Mouse (Mus musculus) liver, embryonic 13.5 days (tissue): ENCODE results near the gene Hoxb3. TPM values are rescaled to one million over a fixed set of nuclear protein-coding genes. Genes with fewer than 3 reads are reported as not detected.

ENCODE experiments used
- ATAC-seq: fragments of 200-750 bp; cut with Nextera tagmentation; 2 replicates; pipeline ENCODE4 v1.8.0; 2017; ENCODE audit warnings: low read depth, mild to moderate bottlenecking, moderate number of reproducible peaks, moderate library complexity
- DNase-seq: peaks from one replicate; pipeline ENCODE4 v3.0.0; 2022
- H3K27ac ChIP-seq: fragments of 300-500 bp; sonication (generic); 2 replicates; pipeline ENCODE4 v1.5.1; 2015; ENCODE audit warnings: moderate library complexity, mild to moderate bottlenecking, inconsistent platforms
- H3K27me3 ChIP-seq: fragments of 300-500 bp; sonication (generic); 2 replicates; pipeline ENCODE4 v1.6.1; 2015; ENCODE audit warnings: mild to moderate bottlenecking, inconsistent platforms
- H3K36me3 ChIP-seq: fragments of 300-500 bp; sonication (generic); 2 replicates; pipeline ENCODE4 v1.6.1; 2015; ENCODE audit warnings: mild to moderate bottlenecking, inconsistent platforms
- H3K4me1 ChIP-seq: fragments of 300-500 bp; sonication (generic); replicated peaks from 2 replicates; pipeline ENCODE4 v1.6.1; 2015; ENCODE audit warnings: inconsistent platforms
- H3K4me2 ChIP-seq: fragments of 300-500 bp; sonication (generic); 2 replicates; pipeline ENCODE4 v1.6.1; 2015; ENCODE audit warnings: inconsistent platforms, mild to moderate bottlenecking, moderate library complexity
- H3K4me3 ChIP-seq: fragments of 300-500 bp; sonication (generic); replicated peaks from 2 replicates; pipeline ENCODE4 v1.5.1; 2015; ENCODE audit warnings: mild to moderate bottlenecking, inconsistent platforms
- H3K9ac ChIP-seq: fragments of 300-500 bp; sonication (generic); 2 replicates; pipeline ENCODE4 v1.6.1; 2015; ENCODE audit warnings: mild to moderate bottlenecking, inconsistent platforms
- H3K9me3 ChIP-seq: fragments of 300-500 bp; sonication (generic); replicated peaks from 2 replicates; pipeline ENCODE4 v1.6.1; 2016; ENCODE audit warnings: inconsistent platforms
- WGBS: fragments of 180-500 bp; shearing (Covaris S2); methylation state at CpG from one replicate; pipeline ENCODE4 v1.1.7; 2015; ENCODE audit not compliant: insufficient replicate concordance; 5-methylcytosine and 5-hydroxymethylcytosine counted together
- polyA plus RNA-seq: library from polyadenylated mRNA; unstranded; fragments of >200 nt; fragmentation: Nextera tagmentation; extraction: Ambion mirVana; gene quantifications from 2 replicates; pipeline ENCODE4 v1.2.1, GENCODE M21; 2015

Hoxb3 gene
- polyA plus RNA-seq = 0.08 and 0.13 TPM in 2 replicates

DNA sequence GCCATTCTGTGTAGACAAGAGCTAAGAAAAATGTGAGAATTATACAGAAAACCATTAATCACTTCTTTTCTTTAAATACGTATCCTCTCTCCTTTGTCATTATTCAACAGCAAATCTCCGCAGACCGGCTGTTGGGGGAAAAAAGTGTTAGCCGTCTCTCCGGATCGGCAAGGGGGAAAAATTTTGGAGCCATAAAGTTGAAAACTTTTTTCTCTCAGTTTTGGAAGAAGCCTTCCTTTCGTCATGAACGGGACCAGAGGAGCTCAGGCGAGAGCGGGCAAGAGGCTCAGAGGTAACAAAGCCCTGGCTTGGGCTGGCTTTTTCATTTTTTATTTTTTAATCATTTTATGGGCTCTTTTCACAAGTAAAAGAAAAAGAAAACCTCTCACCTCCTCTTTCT, at the start of gene Hoxb3:
Hoxb3 (plus strand) TSS at position 173 of the 400 bp plus-strand sequence.
- H3K4me2 ChIP-seq = no peak within 1 kb of the TSS
- ATAC-seq (no peak), DNase-seq (no peak)

DNA sequence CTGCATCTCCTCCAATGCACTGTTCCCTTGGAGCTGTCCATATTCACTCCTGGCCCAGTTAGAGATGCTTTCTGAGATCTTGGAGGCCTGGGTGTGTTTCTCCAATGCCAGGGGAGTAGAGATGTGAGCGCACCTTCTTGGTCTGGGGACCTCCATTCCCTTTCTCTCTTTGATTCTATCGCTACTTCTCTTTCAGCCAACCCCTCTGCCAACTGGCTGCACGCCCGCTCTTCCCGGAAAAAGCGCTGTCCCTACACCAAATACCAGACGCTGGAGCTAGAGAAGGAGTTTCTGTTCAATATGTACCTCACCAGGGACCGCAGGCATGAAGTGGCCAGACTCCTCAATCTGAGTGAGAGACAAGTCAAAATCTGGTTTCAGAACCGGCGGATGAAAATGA, 48.7 kb upstream of the Hoxb3 start:
- peaks cover 6% of the 10 kb centered on the region; the same call in 1 of the 2 replicates for H3K4me1 ChIP-seq
- no peaks in the 10 kb centered on the region for H3K9me3 ChIP-seq
- no peak overlapping the region for H3K4me3 ChIP-seq
- DNase-seq (no peak), ATAC-seq (no peak)
- H3K27me3 ChIP-seq = peaks cover 100% of the 10 kb centered on the region
- H3K36me3 ChIP-seq = no peaks in the 10 kb centered on the region
- 18% methylated on average over 10 of the region's 10 CpGs for WGBS
- no peak overlapping the region for H3K9ac ChIP-seq
- no peak overlapping the region for H3K27ac ChIP-seq
- no peak overlapping the region for H3K4me2 ChIP-seq

More for the DNA sequence above, at the start of gene Hoxb3:
- no peak within 1 kb of the TSS for H3K4me3 ChIP-seq
- no peak within 1 kb of the TSS for H3K27ac ChIP-seq
- no peaks in the 10 kb centered on the region for H3K36me3 ChIP-seq
- H3K27me3 ChIP-seq = peaks cover 98% of the 10 kb centered on the region
- no peak within 1 kb of the TSS for H3K9ac ChIP-seq
- no peaks in the 10 kb centered on the region for H3K4me1 ChIP-seq
- H3K9me3 ChIP-seq = no peaks in the 10 kb centered on the region
- WGBS = 52% methylated on average over 10 of the region's 10 CpGs

DNA sequence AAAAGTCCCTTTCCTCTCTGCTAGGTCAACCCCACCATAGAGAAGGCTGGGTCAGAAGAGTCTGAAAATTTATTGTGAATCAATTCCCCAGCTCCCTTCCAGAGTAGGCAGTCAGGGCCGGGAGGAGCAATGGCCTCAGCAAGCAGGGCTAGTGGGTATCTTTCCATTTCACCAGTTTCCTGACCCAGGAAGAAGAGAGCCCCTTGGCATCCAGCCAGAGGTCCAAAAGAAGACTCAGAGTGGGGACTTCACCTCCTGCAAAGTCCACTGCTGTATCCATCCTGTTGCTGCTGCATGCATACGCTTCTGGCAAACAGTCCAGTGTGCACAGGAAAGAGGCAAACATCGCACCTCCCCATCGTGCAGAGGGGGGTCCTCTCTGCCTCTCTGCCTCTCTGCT, 47.2 kb upstream of the Hoxb3 start:
- no peak overlapping the region for H3K4me2 ChIP-seq
- DNase-seq = no peak
- ATAC-seq = no peak
- H3K4me1 ChIP-seq = peaks cover 5% of the 10 kb centered on the region; the same call in 1 of the 2 replicates
- H3K9ac ChIP-seq = no peak overlapping the region
- peaks cover 100% of the 10 kb centered on the region for H3K27me3 ChIP-seq
- WGBS = 20% methylated on average over 4 of the region's 4 CpGs
- H3K9me3 ChIP-seq = no peaks in the 10 kb centered on the region
- H3K4me3 ChIP-seq = no peak overlapping the region
- no peak overlapping the region for H3K27ac ChIP-seq
- no peaks in the 10 kb centered on the region for H3K36me3 ChIP-seq

DNA sequence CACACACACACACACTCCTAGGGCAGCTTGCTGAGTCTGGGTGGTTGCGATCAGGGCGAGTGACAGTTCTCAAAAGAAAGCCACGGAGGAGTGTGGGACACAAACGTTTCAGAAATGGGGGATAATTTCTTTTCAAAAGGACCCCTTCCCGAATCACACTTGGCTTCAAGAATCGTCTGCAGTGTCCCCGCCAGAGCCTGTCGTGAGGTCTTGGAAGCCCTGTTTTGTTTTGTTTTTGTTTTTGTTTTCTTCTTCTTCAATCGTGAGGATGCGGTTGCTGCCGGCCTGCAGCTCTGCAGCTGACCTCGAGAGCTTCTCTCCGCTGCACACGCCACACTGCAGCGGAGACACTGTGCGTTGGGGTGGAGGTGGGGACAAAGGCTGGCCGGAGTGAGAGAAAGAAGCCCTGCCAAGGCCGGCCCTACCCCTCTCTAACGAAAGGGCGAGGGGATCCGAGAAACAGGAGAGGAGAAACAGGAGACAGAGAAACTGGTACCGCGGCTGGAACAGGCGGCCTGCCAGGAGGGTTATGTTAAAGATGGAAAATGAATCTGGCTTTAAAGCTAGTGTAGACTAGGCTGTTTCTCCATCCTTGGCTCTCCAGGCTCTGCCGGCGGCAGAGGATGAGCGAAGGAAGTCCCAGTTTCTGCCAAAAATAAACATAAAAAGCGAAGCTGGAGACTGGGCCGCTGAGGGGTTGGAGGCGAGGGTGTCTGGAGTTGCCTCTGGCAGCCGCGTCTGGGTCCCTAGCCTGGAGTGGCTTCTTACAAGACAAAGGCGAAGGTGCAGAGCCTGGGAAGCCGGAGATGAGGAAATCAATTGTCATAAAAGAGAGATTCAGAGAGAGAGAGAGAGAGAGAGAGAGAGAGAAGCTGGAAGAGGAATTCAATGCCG, 45.7 kb upstream of the Hoxb3 start:
- ATAC-seq (no peak), DNase-seq (no peak)
- no peak overlapping the region for H3K4me2 ChIP-seq
- peaks cover 100% of the 10 kb centered on the region for H3K27me3 ChIP-seq
- no peaks in the 10 kb centered on the region for H3K36me3 ChIP-seq
- no peak overlapping the region for H3K9ac ChIP-seq
- no peaks in the 10 kb centered on the region for H3K4me1 ChIP-seq
- 2% methylated on average over 35 of the region's 35 CpGs for WGBS
- H3K4me3 ChIP-seq = no peak overlapping the region
- no peaks in the 10 kb centered on the region for H3K9me3 ChIP-seq
- no peak overlapping the region for H3K27ac ChIP-seq

DNA sequence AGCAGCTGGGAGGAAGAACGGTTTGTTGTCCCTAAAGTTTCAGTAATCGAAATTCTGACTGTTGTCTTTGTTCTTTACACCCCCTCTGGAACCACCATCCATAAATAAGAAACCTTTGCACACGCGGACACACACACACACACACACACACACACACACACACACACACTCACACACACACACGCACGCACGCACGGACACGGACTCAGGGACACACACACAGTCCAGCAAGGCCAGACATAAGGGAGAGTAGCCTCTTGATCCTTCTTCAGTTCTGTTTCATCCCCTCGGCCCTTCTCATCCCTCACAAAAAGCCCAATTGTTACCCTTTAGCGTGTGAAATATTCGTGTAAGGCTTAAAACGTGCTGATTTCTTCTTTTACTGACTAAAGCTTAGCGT, 44.8 kb upstream of the Hoxb3 start:
- ATAC-seq (no peak), DNase-seq (no peak)
- no peaks in the 10 kb centered on the region for H3K4me1 ChIP-seq
- no peak overlapping the region for H3K4me3 ChIP-seq
- no peak overlapping the region for H3K27ac ChIP-seq
- no peaks in the 10 kb centered on the region for H3K9me3 ChIP-seq
- no peaks in the 10 kb centered on the region for H3K36me3 ChIP-seq
- no peak overlapping the region for H3K9ac ChIP-seq
- no peak overlapping the region for H3K4me2 ChIP-seq
- H3K27me3 ChIP-seq = peaks cover 100% of the 10 kb centered on the region
- 19% methylated on average over 14 of the region's 14 CpGs for WGBS

DNA sequence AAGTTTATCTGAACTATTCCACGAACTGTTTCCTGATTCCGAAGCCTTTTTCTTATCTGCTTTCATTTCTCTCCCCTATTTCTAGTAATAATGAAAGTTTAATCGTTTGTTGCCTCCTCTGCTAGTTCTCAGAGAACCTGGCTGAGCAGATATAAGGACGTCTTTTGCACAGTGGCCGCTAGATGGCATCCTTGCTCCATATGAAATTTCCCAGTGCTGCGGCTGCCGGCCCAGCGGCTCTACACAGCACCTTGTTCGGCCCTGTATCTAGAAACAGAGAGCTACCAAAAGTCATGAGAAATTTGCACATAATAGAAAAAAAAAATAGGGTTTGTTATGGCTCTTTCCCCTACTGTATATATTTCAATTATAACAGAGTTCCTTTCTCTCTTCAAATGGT, 44.4 kb upstream of the Hoxb3 start:
- Histone ChIP-seq H3K27me3 (peaks cover 100% of the 10 kb centered on the region), H3K9me3 (no peaks in the 10 kb centered on the region), H3K4me1 (no peaks in the 10 kb centered on the region), H3K9ac (no peak overlapping the region), H3K4me2 (no peak overlapping the region), H3K27ac (no peak overlapping the region), H3K36me3 (no peaks in the 10 kb centered on the region), H3K4me3 (no peak overlapping the region)
- WGBS = 1% methylated on average over 9 of the region's 9 CpGs
- ATAC-seq = no peak
- DNase-seq = peak; percentile 29

DNA sequence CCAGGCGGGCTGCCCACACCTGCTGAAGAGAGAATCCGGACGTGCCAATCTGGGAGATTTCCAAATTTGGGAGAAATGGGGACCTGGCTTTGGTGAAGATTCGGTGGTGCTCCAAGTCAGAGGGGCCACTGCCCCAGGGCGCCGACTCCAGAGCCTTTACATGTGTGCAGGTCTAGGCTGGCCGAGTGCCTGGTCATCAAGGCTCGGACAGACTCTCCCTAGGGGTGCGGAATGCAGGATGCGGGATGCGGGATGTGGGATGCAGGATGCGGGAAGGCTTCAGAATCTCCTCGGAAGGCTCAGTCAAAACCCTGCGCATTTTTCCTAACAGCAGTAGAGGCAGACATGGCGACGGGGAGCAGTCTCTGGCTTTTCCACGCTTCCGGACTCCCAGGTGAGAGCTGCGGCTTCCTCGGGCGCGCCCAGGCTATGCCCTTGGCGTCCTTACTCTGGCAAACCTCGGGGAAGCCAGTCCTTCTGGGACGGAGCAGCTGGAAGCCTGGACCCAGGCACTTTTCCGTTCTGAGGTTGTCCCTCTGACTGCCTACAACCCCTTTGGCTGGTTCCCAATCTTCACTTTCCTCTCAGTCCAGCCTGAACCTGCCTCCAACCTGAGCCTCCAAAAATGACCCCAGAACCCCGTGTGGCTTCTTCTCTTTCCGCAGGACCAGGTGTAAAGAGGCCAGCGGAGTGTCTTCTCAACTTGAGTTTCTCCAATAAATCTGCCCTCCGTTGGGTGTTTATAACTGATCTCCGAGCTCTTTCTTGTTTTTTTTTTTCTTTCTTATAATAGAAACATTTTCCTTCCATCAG, 43.5 kb upstream of the Hoxb3 start:
- Histone ChIP-seq H3K4me2 (no peak overlapping the region), H3K36me3 (no peaks in the 10 kb centered on the region), H3K27ac (no peak overlapping the region), H3K27me3 (peaks cover 100% of the 10 kb centered on the region), H3K9me3 (no peaks in the 10 kb centered on the region), H3K9ac (no peak overlapping the region), H3K4me1 (peaks cover 4% of the 10 kb centered on the region), H3K4me3 (no peak overlapping the region)
- ATAC-seq (no peak), DNase-seq (no peak)
- 4% methylated on average over 31 of the region's 31 CpGs for WGBS

DNA sequence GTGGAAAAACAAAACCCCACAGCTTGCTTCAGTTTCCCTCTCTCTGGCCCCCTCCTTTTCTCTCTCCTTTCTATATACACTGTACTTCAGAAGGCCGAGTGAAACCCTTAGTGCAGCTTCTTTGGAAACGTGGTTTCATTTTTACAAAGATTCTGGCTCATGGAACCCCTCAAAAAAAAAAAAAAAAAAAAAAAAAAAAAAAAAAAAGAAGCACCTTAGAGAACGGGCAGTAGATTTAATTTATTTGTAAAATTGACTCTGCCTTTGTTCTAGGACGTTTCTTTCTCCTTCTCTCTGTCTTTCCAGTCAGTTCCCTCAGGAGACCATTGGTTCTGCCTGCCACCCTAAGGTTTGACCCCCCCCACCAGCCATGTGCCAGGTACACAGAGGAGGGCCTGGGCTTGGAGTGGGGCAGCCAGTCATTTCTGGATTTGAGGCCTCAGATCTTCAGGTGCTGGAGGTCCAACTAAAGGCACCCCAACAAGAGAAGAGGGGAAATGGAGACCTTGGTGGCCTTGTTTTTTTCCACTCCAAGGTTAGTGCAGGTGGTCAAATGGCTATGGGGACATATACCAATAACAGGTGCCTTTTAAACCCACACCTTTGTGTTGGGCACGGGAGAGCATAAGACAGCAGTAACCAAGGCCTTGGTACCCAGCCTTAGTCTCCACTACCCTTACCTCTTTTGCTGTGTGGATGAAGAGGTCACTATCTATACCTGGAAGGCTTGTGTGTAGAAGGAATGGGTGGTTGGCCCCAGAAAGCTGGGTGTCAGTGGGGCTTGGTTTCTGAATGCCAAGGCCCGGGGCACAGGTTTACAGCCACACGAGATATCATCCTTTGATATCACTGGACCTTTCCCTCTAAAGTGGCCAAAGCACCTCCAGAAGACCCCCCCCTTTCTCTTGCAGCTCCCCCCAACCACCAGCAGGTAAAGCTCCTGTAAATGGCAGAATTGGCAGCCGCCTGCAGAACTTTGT, 42.4 kb upstream of the Hoxb3 start:
- Histone ChIP-seq H3K9me3 (no peaks in the 10 kb centered on the region), H3K9ac (no peak overlapping the region), H3K4me2 (no peak overlapping the region), H3K27ac (no peak overlapping the region), H3K36me3 (no peaks in the 10 kb centered on the region), H3K4me1 (peaks cover 4% of the 10 kb centered on the region), H3K27me3 (peaks cover 100% of the 10 kb centered on the region), H3K4me3 (no peak overlapping the region)
- WGBS = 20% methylated on average over 8 of the region's 8 CpGs
- no peak for ATAC-seq
- DNase-seq = no peak

DNA sequence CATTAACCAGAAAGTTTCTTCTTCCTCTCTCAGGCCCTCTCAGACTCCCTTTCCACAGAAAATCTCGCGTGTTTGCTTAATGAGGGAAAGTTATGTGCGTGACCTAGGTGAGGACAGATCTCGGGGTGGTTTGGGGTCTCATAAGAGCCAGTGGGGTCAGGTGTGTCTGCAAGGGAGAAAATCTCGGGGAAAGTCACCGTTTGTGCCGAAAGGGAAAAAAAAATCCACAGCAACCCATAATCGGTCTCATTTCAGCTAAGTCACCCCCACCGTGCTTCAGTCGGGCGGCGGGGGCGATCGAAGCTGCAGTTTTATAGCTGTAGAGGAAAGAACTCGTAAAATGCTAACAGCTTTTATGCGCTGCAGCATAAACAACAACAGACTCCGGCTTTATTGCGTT, 41.7 kb upstream of the Hoxb3 start:
- no peak for DNase-seq
- no peak overlapping the region for H3K4me2 ChIP-seq

DNA sequence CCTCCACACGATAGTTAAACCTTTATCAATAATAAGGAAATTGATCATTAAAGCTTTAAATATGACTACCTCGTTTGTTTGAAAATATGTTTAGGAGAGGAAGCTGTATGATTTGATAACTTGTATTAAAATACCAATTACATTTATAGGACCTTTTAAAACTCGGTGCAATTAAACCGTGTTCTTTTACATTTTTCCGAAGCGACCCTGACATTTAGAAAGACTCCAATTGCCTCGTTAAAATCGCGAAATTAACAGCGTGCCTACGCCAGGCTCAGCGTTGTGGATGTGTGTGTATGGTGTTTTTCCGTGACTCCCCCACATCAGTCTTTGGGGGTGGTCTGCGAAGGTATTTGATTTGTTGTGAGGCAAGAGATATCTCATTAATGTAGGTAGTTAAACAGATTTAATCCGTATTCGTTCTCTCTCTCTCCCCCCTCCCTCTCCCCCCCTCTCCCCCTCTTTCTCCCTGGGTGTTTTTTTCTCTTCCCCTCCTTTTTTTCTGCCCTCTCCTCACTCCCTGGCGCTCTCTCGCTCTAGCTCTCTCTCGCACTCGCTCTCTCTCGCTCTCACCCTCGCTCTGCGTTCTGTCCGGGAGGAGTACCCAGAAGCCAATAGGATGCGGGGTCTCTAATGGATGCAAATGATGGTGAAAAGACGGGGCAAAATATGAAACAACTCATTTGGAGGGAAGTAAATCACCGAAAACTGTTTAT, 41.1 kb upstream of the Hoxb3 start, which contains the start of gene Hoxb8:
Hoxb8 (plus strand) TSS at position 51 of the 716 bp plus-strand sequence.
- Histone ChIP-seq H3K9ac (no peak within 1 kb of the TSS), H3K36me3 (no peaks in the 10 kb centered on the region), H3K4me1 (peaks cover 11% of the 10 kb centered on the region), H3K4me2 (no peak within 1 kb of the TSS), H3K9me3 (no peaks in the 10 kb centered on the region), H3K4me3 (no peak within 1 kb of the TSS), H3K27me3 (peaks cover 100% of the 10 kb centered on the region), H3K27ac (no peak within 1 kb of the TSS)
- 2% methylated on average over 27 of the region's 27 CpGs for WGBS
- DNase-seq (no peak), ATAC-seq (no peak)

More for the DNA sequence above, 41.7 kb upstream of the Hoxb3 start:
- 7% methylated on average over 18 of the region's 18 CpGs for WGBS
- peaks cover 6% of the 10 kb centered on the region for H3K4me1 ChIP-seq
- H3K4me3 ChIP-seq = no peak overlapping the region
- H3K27ac ChIP-seq = no peak overlapping the region
- no peak for ATAC-seq
- H3K9ac ChIP-seq = no peak overlapping the region
- no peaks in the 10 kb centered on the region for H3K36me3 ChIP-seq
- H3K27me3 ChIP-seq = peaks cover 100% of the 10 kb centered on the region
- no peaks in the 10 kb centered on the region for H3K9me3 ChIP-seq
